Mouse (Mus musculus): ENCODE results near the gene Rab42. TPM values are rescaled to one million over a fixed set of nuclear protein-coding genes. Genes with fewer than 3 reads are reported as not detected.

Rab42 gene
- total RNA-seq (2021): 1 to 10 TPM; 1.5 to 2.8 TPM

GRCm38 (mm10) chr4:132302939-132303479 is at the start of gene Rab42:
Gene Rab42 (minus strand): TSS chr4:132303385.
- DNase-seq (ENCODE audit: low spot score in 2 of 2): peak; percentile 64 to 78
- intact Hi-C loops (cut with DNase I): loop anchor here (10.0 kb wide), 1 partner anchor 212 kb away; the partner anchor contains the start of gene Sesn2

- DNase-seq (ENCODE audit: low spot score in 2 of 2): no peak
- intact Hi-C loops (cut with DNase I): loop anchor here (5.0 kb wide), 1 partner anchor 60 kb away; no protein-coding TSS in a partner anchor
These were observed 49.6 kb upstream of the Rab42 start for GRCm38 (mm10) chr4:132352739-132353138.

- intact Hi-C loops (cut with DNase I): loop anchor here (5.0 kb wide), 1 partner anchor 61 kb away; no protein-coding TSS in a partner anchor
- DNase-seq (ENCODE audit: low spot score in 2 of 2): no peak
These were observed 48.2 kb upstream of the Rab42 start for GRCm38 (mm10) chr4:132351401-132351800.

GRCm38 (mm10) chr4:132350854-132351253 is 47.7 kb upstream of the Rab42 start:
- DNase-seq (ENCODE audit: low spot score in 2 of 2): no peak
- intact Hi-C loops (cut with DNase I): loop anchor here (5.0 kb wide), 1 partner anchor 61 kb away; no protein-coding TSS in a partner anchor

- intact Hi-C loops (cut with DNase I): loop anchor here (5.0 kb wide), 1 partner anchor 62 kb away; no protein-coding TSS in a partner anchor
- no peak for DNase-seq (ENCODE audit: low spot score in 2 of 2)
These were observed 47.0 kb upstream of the Rab42 start for GRCm38 (mm10) chr4:132350123-132350740.

- intact Hi-C loops (cut with DNase I): loop anchor here (5.0 kb wide), 1 partner anchor 63 kb away; no protein-coding TSS in a partner anchor
- no peak for DNase-seq (ENCODE audit: low spot score in 2 of 2)
These were observed 46.4 kb upstream of the Rab42 start for GRCm38 (mm10) chr4:132349495-132350122.

- intact Hi-C loops (cut with DNase I): no loop called here
- no peak for DNase-seq (ENCODE audit: low spot score in 2 of 2)
These were observed 43.5 kb upstream of the Rab42 start for GRCm38 (mm10) chr4:132346661-132347060.

GRCm38 (mm10) chr4:132346261-132346660 is 43.1 kb upstream of the Rab42 start:
- intact Hi-C loops (cut with DNase I): no loop called here

GRCm38 (mm10) chr4:132345843-132346212 is 42.6 kb upstream of the Rab42 start:
- intact Hi-C loops (cut with DNase I): no loop called here
- DNase-seq (ENCODE audit: low spot score in 2 of 2): no peak

More at GRCm38 (mm10) chr4:132346261-132346660, 43.1 kb upstream of the Rab42 start:
- no peak for DNase-seq (ENCODE audit: low spot score in 2 of 2)

GRCm38 (mm10) chr4:132345135-132345842 is 42.1 kb upstream of the Rab42 start:
- intact Hi-C loops (cut with DNase I): no loop called here
- DNase-seq (ENCODE audit: low spot score in 2 of 2): peak; percentile 94

GRCm38 (mm10) chr4:132344403-132345134 is 41.4 kb upstream of the Rab42 start:
- intact Hi-C loops (cut with DNase I): no loop called here
- no peak for DNase-seq (ENCODE audit: low spot score in 2 of 2)

- intact Hi-C loops (cut with DNase I): no loop called here
These were observed 38.3 kb upstream of the Rab42 start for GRCm38 (mm10) chr4:132341451-132341850.

GRCm38 (mm10) chr4:132338943-132339342 is 35.8 kb upstream of the Rab42 start:
- no peak for DNase-seq (ENCODE audit: low spot score in 2 of 2)
- intact Hi-C loops (cut with DNase I): no loop called here

More at GRCm38 (mm10) chr4:132341451-132341850, 38.3 kb upstream of the Rab42 start:
- DNase-seq (ENCODE audit: low spot score in 2 of 2): no peak

- DNase-seq (ENCODE audit: low spot score in 2 of 2): no peak
- intact Hi-C loops (cut with DNase I): loop anchor here (5.0 kb wide), 1 partner anchor 41 kb away; no protein-coding TSS in a partner anchor
These were observed 29.7 kb upstream of the Rab42 start for GRCm38 (mm10) chr4:132332880-132333279.

- DNase-seq (ENCODE audit: low spot score in 2 of 2): no peak
- intact Hi-C loops (cut with DNase I): loop anchor here (5.0 kb wide), 1 partner anchor 40 kb away; no protein-coding TSS in a partner anchor
These were observed 28.8 kb upstream of the Rab42 start for GRCm38 (mm10) chr4:132331960-132332359.

GRCm38 (mm10) chr4:132329835-132330354 is 26.7 kb upstream of the Rab42 start:
- intact Hi-C loops (cut with DNase I): loop anchor here (5.0 kb wide), 1 partner anchor 38 kb away; no protein-coding TSS in a partner anchor
- DNase-seq (ENCODE audit: low spot score in 2 of 2): no peak

- intact Hi-C loops (cut with DNase I): no loop called here
- peak; percentile 78 to 85 for DNase-seq (ENCODE audit: low spot score in 2 of 2)
These were observed 26.1 kb upstream of the Rab42 start, which contains the start of gene Trnau1ap for GRCm38 (mm10) chr4:132329115-132329834. Gene Trnau1ap (minus strand): TSS chr4:132329538.

GRCm38 (mm10) chr4:132328391-132328982 is 25.3 kb upstream of the Rab42 start:
- intact Hi-C loops (cut with DNase I): no loop called here
- DNase-seq (ENCODE audit: low spot score in 2 of 2): no peak

All from left cerebral cortex, postnatal 36 days (tissue).